In genomic region chr9:114400949-114401684, GRCm38 (mm10) we compare ENCODE assay signal across 8 mouse cellular contexts. TPM values are rescaled to one million over a fixed set of nuclear protein-coding genes. Genes with fewer than 3 reads are reported as not detected.
DNase-seq lines count a peak whose midpoint lies in the region; ATAC-seq and TF ChIP-seq lines count a peak whose summit lies in the region.

Gene Glb1, plus strand, starts transcription at chr9:114401076.
Gene Tmppe, plus strand, starts transcription at chr9:114401105.

- peaks cover 21% of the 10 kb centered on the region; the same call in 1 of the 2 replicates for H3K79me2 ChIP-seq in liver, adult 2 months (ENCODE audit: control insufficient read depth, insufficient read depth, low read length)

- peak; percentile 53 for ATAC-seq in erythroid progenitor cell, adult 5-6 weeks (replicated peaks; ENCODE audit: low FRiP score, poor library complexity, severe bottlenecking)
- peak; percentile 95 for ATAC-seq in heart, embryonic 13.5 days (ENCODE audit: extremely low read depth, insufficient number of reproducible peaks, low FRiP score, low TSS enrichment)
- peak; percentile 96 for ATAC-seq in kidney, postnatal 0 days (replicated peaks; ENCODE audit: low FRiP score, low read depth)
- peak; percentile 90 for ATAC-seq in monocyte, adult 5-6 weeks (replicated peaks; ENCODE audit: insufficient number of reproducible peaks, low FRiP score, low TSS enrichment, poor library complexity, severe bottlenecking)

- no peaks in the 10 kb centered on the region for H3K9me3 ChIP-seq in heart, embryonic 13.5 days
- no peaks in the 10 kb centered on the region for H3K9me3 ChIP-seq in kidney, postnatal 0 days (replicated peaks; ENCODE audit: low read length)

- peak within 1 kb of the TSS; percentile 95 for H3K4me3 ChIP-seq in heart, embryonic 13.5 days
- peak within 1 kb of the TSS; percentile 62 for H3K4me3 ChIP-seq in kidney, postnatal 0 days (replicated peaks; ENCODE audit: low read depth, low read length)
- H3K4me3 ChIP-seq in liver, adult 2 months (ENCODE audit: insufficient read depth, low read depth, low read length) = peak within 1 kb of the TSS; percentile 89

- DNase-seq in CD4-positive, CD25-positive, alpha-beta regulatory T cell, adult 2 months (ENCODE audit: low read depth, low spot score) = peak; percentile 90
- DNase-seq in brain, embryonic 18.5 days (ENCODE audit: low read depth, low spot score) = peak; percentile 50
- DNase-seq in kidney, postnatal 0 days (ENCODE audit: low spot score) = peak; percentile 96
- peak; percentile 62 for DNase-seq in liver, adult 2 months (ENCODE audit: extremely low read depth, low read depth, low spot score)
- peak; percentile 74 to 86 for DNase-seq in spleen, postnatal 4 days (ENCODE audit: low spot score in 2 of 2)

- peaks cover 13% of the 10 kb centered on the region for H3K4me1 ChIP-seq in heart, embryonic 13.5 days
- H3K4me1 ChIP-seq in kidney, postnatal 0 days (replicated peaks; ENCODE audit: insufficient read depth, low read length) = no peaks in the 10 kb centered on the region
- peaks cover 4% of the 10 kb centered on the region for H3K4me1 ChIP-seq in liver, adult 2 months (ENCODE audit: control insufficient read depth, insufficient read depth, low read length)

- peak within 1 kb of the TSS; percentile 88 for H3K4me2 ChIP-seq in heart, embryonic 13.5 days
- peak within 1 kb of the TSS; percentile 75 for H3K4me2 ChIP-seq in kidney, postnatal 0 days (ENCODE audit: low read length)

- under 1% methylated on average over 73 of the region's 73 CpGs for WGBS in heart, embryonic 13.5 days
- WGBS in kidney, postnatal 0 days = under 1% methylated on average over 68 of the region's 73 CpGs
- under 1% methylated on average over 73 of the region's 73 CpGs for WGBS in liver, adult 2 months

- TF ChIP-seq POLR2A in liver, adult 2 months (IDR thresholded peaks at IDR 0.05; ENCODE audit: extremely low read depth, insufficient read depth, low read length) = 0 out of 2 replicates have a peak, but pooled peaks have one; percentile 8

- H3K36me3 ChIP-seq in heart, embryonic 13.5 days = peaks cover 23% of the 10 kb centered on the region
- H3K36me3 ChIP-seq in kidney, postnatal 0 days (ENCODE audit: insufficient read depth, low read length) = peaks cover 21% of the 10 kb centered on the region; the same call in 1 of the 2 replicates
- H3K36me3 ChIP-seq in liver, adult 2 months (ENCODE audit: control insufficient read depth, insufficient read depth, low read length) = no peaks in the 10 kb centered on the region; the same call in 1 of the 2 replicates

- H3K27me3 ChIP-seq in heart, embryonic 13.5 days (replicated peaks) = no peaks in the 10 kb centered on the region
- no peaks in the 10 kb centered on the region for H3K27me3 ChIP-seq in kidney, postnatal 0 days (ENCODE audit: insufficient read depth, low read length)
- H3K27me3 ChIP-seq in liver, adult 2 months (ENCODE audit: control insufficient read depth, insufficient read depth, low read length) = no peaks in the 10 kb centered on the region

- H3K9ac ChIP-seq in heart, embryonic 13.5 days = peak within 1 kb of the TSS; percentile 94
- peak within 1 kb of the TSS; percentile 90 for H3K9ac ChIP-seq in kidney, postnatal 0 days (ENCODE audit: low read depth, low read length)
- H3K9ac ChIP-seq in liver, adult 2 months (ENCODE audit: low read depth, low read length) = peak within 1 kb of the TSS; percentile 92

- peak; percentile 61 for TF ChIP-seq CTCF in kidney, postnatal 0 days (IDR thresholded peaks at IDR 0.05; ENCODE audit: low read depth)
- TF ChIP-seq CTCF in liver, adult 2 months (IDR thresholded peaks at IDR 0.05; ENCODE audit: low read depth, low read length) = peak; percentile 59

- H3K27ac ChIP-seq in heart, embryonic 13.5 days (replicated peaks) = peak within 1 kb of the TSS; percentile 91
- peak within 1 kb of the TSS; percentile 97 for H3K27ac ChIP-seq in kidney, postnatal 0 days
- H3K27ac ChIP-seq in liver, adult 2 months (replicated peaks; ENCODE audit: insufficient read depth, low read depth, low read length) = peak within 1 kb of the TSS; percentile 89

RNA-seq across cellular contexts. Expression of gene Glb1, which starts in this region (rescaled TPM):
- total RNA-seq in erythroid progenitor cell, adult 5-6 weeks (2015; ENCODE audit: low replicate concordance) = 7.6 and 8.8 TPM in 2 replicates
- 2.3 and 3.3 TPM in 2 replicates for total RNA-seq in erythroid progenitor cell, adult 5-6 weeks (2017; ENCODE audit: low replicate concordance)
- 42.9 and 44.7 TPM in 2 replicates for polyA plus RNA-seq in heart, embryonic 13.5 days (2015; fragmentation: Nextera tagmentation; extraction: Ambion mirVana)
- 77.9 and 85.5 TPM in 2 replicates for polyA plus RNA-seq in kidney, postnatal 0 days (2015; fragmentation: Nextera tagmentation; extraction: Ambion mirVana)
- total RNA-seq in liver, adult 2 months (2014; rRNA removed) = 13.2 and 13.6 TPM in 2 replicates
- 14.4 and 16.7 TPM in 2 replicates for polyA plus RNA-seq in liver, adult 2 months (2012; rRNA removed)
- total RNA-seq in monocyte, adult 5-6 weeks (2017) = 10.1 to 14.1 TPM (median 10.7 TPM) in 3 replicates

RNA-seq across cellular contexts. Expression of gene Tmppe, which starts in this region (rescaled TPM):
- not detected in 2 replicates for total RNA-seq in erythroid progenitor cell, adult 5-6 weeks (2015; ENCODE audit: low replicate concordance)
- total RNA-seq in erythroid progenitor cell, adult 5-6 weeks (2017; ENCODE audit: low replicate concordance) = 2.3 TPM in 2 replicates
- 9.2 and 10.1 TPM in 2 replicates for polyA plus RNA-seq in heart, embryonic 13.5 days (2015; fragmentation: Nextera tagmentation; extraction: Ambion mirVana)
- 7.0 and 9.7 TPM in 2 replicates for polyA plus RNA-seq in kidney, postnatal 0 days (2015; fragmentation: Nextera tagmentation; extraction: Ambion mirVana)
- 3.0 and 4.4 TPM in 2 replicates for total RNA-seq in liver, adult 2 months (2014; rRNA removed)
- 2.3 and 3.6 TPM in 2 replicates for polyA plus RNA-seq in liver, adult 2 months (2012; rRNA removed)
- 4.4 to 9.6 TPM (median 7.1 TPM) in 3 replicates for total RNA-seq in monocyte, adult 5-6 weeks (2017)

Comparison
In these comparisons a context has a peak if more than half of its experiments do, and no peak if none do; other contexts are left out.
1. Peak in every context shown above with its lines: DNase-seq, ATAC-seq, H3K4me3 ChIP-seq and H3K27ac ChIP-seq.